Mouse (Mus musculus) ES-Bruce4 (cell line): ENCODE results near the gene Cfap126.
"Not testable (repeated sequence)": the region's sequence is repeated elsewhere in the genome, so short reads cannot be mapped to it uniquely, and the experiment has no call there.

Source experiments
- CTCF ChIP-seq: IDR thresholded peaks from one replicate; pipeline ENCODE4 v1.8.1; 2011; ENCODE audit warnings: low read depth, low read length
- EP300 ChIP-seq: IDR thresholded peaks from 2 replicates; pipeline ENCODE4 v1.6.1; 2011; ENCODE audit warnings: low read depth, low read length; ENCODE audit not compliant: insufficient read depth

- TF ChIP-seq EP300, CTCF: not testable (repeated sequence)
Observed at GRCm38 (mm10) chr1:171076176-171076575, 37.5 kb upstream of the Cfap126 start.
